Mouse (Mus musculus): ENCODE results near the gene Cmtm7.

Gene Cmtm7

GRCm38 (mm10) chr9:114707805-114708204 lies 73.9 kb downstream of the Cmtm7 start:
- DNase-seq: no peak

Measured in liver (tissue).